Mouse (Mus musculus): ENCODE data around the gene Thbd.

GRCm38 (mm10) chr2:148406160-148406970 is 1.6 kb downstream of the Thbd start:
- TF ChIP-seq USF1 (IDR thresholded peaks at IDR 0.05; ENCODE audit: low read depth) (no peak), MAX (IDR thresholded peaks at IDR 0.05; ENCODE audit: low read depth) (no peak), POLR2A (IDR thresholded peaks at IDR 0.05; ENCODE audit: insufficient read length, low read depth) (no peak), POLR2AphosphoS2 (IDR thresholded peaks at IDR 0.05; ENCODE audit: insufficient read length, low read depth) (no peak), CEBPB (IDR thresholded peaks at IDR 0.05; ENCODE audit: insufficient read depth, poor library complexity, severe bottlenecking) (no peak), TCF12 (IDR thresholded peaks at IDR 0.05; ENCODE audit: insufficient read depth, poor library complexity, severe bottlenecking) (no peak)

Measured in myocyte (in vitro differentiated cells).